Mouse (Mus musculus) embryonic stem cell, embryonic (primary cell): Measurements from ENCODE around the gene Irf3.

ENCODE experiments used
- CTCF ChIA-PET, 4 experiments: fragments of 300-600 bp in 2 of 4; fragments of 350-600 bp in 2 of 4; sonication (Branson Sonifier 250); formaldehyde crosslinking; loops; one replicate each; lab custom pipeline; 2022; ENCODE audit warnings: inconsistent platforms in 2 of 4; lab: Charles Lee
- POLR2A ChIA-PET, 4 experiments: fragments of 300-600 bp in 2 of 4; fragments of 350-600 bp in 2 of 4; sonication (Branson Sonifier 250); formaldehyde crosslinking; loops; one replicate each; lab custom pipeline; 2022; ENCODE audit warnings: antibody characterized with exemption in 4 of 4, inconsistent platforms in 1 of 4; lab: Charles Lee

The Irf3 gene

DNA sequence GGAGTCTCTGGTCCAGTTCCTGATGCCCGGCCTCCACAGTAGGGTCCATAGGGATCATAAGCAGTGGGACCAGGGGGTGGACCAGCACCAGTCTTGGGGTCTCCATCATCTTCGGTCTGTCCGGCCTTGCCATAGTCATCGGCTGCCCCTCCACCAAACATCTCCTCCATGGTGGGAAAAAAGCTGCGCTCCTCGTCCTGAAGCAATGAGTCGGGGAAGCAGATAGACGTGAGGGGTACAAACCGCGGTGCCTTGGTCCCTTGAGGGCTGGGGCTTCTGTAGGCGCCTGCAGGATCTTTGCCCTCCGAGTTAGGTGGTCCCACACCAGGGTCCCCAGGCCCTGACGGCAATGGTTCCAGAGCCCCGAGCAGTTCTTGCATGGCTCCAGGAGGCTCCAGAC lies 50.0 kb downstream of the Irf3 start:
- ChIA-PET CTCF (interaction anchor here in 3 of 4 experiments (0.9 to 4.5 kb wide), 7 partner anchors 8 to 77 kb away, joined by 3 to 48 read pairs (median 21); no protein-coding TSS in a partner anchor), POLR2A (interaction anchor here (0.8 to 4.0 kb wide), 33 partner anchors 8 to 412 kb away, joined by 3 to 29 read pairs (median 6); partner anchors contain the start of genes Rras (in 2 of the 4), Aldh16a1 (in 1 of the 4), Ftl1 (in 1 of the 4) and Pih1d1 (in 1 of the 4))

DNA sequence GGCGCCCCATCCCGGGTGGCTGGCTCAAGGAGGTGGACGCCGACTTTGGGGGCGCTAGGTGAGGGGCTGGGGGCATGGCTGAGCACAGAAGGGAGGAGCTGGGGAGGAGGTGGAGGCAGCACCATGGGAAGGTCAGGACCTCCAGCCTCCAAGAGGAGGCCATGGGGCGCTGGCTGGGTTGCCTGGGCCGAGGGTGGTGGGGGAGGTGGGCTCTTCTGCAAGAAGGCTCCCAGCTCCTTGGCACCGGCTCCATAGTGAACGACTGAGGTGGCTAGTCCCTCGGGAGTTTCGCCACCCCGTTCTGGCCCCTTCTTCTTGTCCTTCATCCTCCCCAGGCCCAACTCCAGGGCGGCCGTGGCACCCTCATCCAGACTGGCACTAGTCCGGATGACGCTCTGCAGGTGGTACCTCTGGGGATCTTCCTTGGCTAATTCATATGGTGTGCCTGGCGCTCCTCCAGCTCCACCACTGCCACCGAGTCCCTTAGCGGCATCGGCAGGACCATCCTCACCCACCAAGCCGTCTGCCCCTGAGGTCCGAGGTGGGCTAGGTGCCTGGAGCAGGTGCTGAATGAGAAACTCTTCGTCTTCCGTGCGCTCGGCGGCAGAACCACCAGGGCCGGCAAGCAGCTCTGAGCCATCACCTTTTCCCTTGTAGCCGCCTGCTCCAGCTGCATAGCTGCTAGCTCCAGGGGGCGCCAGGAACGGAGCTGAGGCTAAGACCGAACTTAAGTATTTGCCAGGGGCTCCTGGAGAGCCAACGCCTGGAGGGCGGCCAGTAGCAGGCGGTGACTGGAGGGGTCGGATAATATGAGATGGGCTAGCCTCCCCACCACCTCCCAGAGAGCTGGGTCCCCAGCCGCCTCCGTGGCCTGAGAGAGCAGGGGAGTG lies 50.8 kb downstream of the Irf3 start:
- CTCF ChIA-PET: interaction anchor here (0.5 to 4.5 kb wide), 26 partner anchors 8 to 389 kb away, joined by 3 to 48 read pairs (median 3); partner anchors contain the start of genes Flt3l (in 2 of the 4), Gm45713 (in 2 of the 4), Ap2a1 (in 1 of the 4) and Rras (in 1 of the 4)
- POLR2A ChIA-PET: interaction anchor here (0.6 to 4.0 kb wide), 54 partner anchors 8 to 456 kb away, joined by 3 to 29 read pairs (median 5); partner anchors contain the start of genes Rras (in 3 of the 4), Prmt1 (in 2 of the 4), Aldh16a1 (in 1 of the 4) and Ftl1 (in 1 of the 4)

GRCm38 (mm10) chr7:45048923-45049657 lies 51.6 kb downstream of the Irf3 start:
- CTCF ChIA-PET: interaction anchor here (0.6 to 4.5 kb wide), 28 partner anchors 8 to 388 kb away, joined by 3 to 48 read pairs (median 3); partner anchors contain the start of genes Flt3l (in 2 of the 4), Gm45713 (in 2 of the 4), Ap2a1 (in 1 of the 4) and Rras (in 1 of the 4)
- POLR2A ChIA-PET: interaction anchor here (0.5 to 4.0 kb wide), 50 partner anchors 9 to 821 kb away, joined by 3 to 29 read pairs (median 5); partner anchors contain the start of genes Rras (in 3 of the 4), Prmt1 (in 2 of the 4), Aldh16a1 (in 1 of the 4) and Ftl1 (in 1 of the 4)

GRCm38 (mm10) chr7:45050945-45051600 lies 53.6 kb downstream of the Irf3 start:
- ChIA-PET CTCF (interaction anchor here (0.6 to 2.1 kb wide), 14 partner anchors 7 to 204 kb away, joined by 3 to 9 read pairs (median 3); partner anchors contain the start of genes Aldh16a1 (in 1 of the 4), Pih1d1 (in 1 of the 4) and Rras (in 1 of the 4)), POLR2A (interaction anchor here in 3 of 4 experiments (0.8 to 7.0 kb wide), 40 partner anchors 9 to 409 kb away, joined by 3 to 98 read pairs (median 4); partner anchors contain the start of genes Rras (in 3 of the 3), Ap2a1 (in 2 of the 3), Akt1s1 (in 1 of the 3) and Aldh16a1 (in 1 of the 3))

DNA sequence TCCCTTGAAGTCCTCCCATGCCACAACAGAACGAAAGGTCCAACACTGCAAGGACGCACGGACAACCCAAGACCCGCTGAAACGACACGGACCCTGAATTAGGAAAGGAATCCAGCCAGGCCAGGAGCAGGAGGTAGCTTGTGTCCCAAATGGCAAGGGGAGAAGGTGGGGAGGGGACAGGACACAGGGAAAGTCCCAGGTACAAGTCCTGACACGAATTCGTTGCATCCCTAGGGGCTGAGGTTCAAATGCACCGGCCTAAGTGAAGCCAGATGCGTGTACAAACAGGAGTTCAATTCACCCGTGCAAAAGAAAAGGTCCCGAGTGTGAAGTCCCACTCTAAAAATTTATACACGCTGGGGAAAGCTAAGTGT lies 54.1 kb downstream of the Irf3 start:
- ChIA-PET CTCF (interaction anchor here (0.6 to 2.1 kb wide), 14 partner anchors 8 to 205 kb away, joined by 3 to 9 read pairs (median 3); partner anchors contain the start of genes Aldh16a1 (in 1 of the 4), Pih1d1 (in 1 of the 4) and Rras (in 1 of the 4)), POLR2A (interaction anchor here in 3 of 4 experiments (0.8 to 7.0 kb wide), 44 partner anchors 8 to 408 kb away, joined by 3 to 98 read pairs (median 4); partner anchors contain the start of genes Rras (in 3 of the 3), Ap2a1 (in 2 of the 3), Prmt1 (in 2 of the 3) and Akt1s1 (in 1 of the 3))
